Mouse (Mus musculus) frontal cortex, postnatal 36 days (tissue): ENCODE data around the gene H1foo.

Experiments
- DNase-seq, 2 experiments: peaks; one replicate each; pipeline ENCODE4 v3.0.0; 2022; ENCODE audit warnings: low spot score in 2 of 2

Gene H1foo

GRCm38 (mm10) chr6:115944638-115945037 lies at the start of gene H1foo:
H1foo (plus strand) TSS chr6:115944938.
- DNase-seq, result no peak

GRCm38 (mm10) chr6:115896346-115896745 lies 48.4 kb upstream of the H1foo start:
- no peak for DNase-seq

- no peak for DNase-seq
Observed at GRCm38 (mm10) chr6:115897117-115897516, 47.6 kb upstream of the H1foo start.

GRCm38 (mm10) chr6:115897926-115898520 lies 46.7 kb upstream of the H1foo start:
- no peak for DNase-seq

- DNase-seq, result peak; percentile 81 to 90
Observed at GRCm38 (mm10) chr6:115901062-115901461, 43.7 kb upstream of the H1foo start.

- no peak for DNase-seq
Observed at GRCm38 (mm10) chr6:115901489-115901931, 43.2 kb upstream of the H1foo start.

GRCm38 (mm10) chr6:115902545-115902944 lies 42.2 kb upstream of the H1foo start:
- peak in 1 of 2 experiments; percentile 48 for DNase-seq

GRCm38 (mm10) chr6:115905568-115905967 lies 39.2 kb upstream of the H1foo start:
- no peak for DNase-seq

GRCm38 (mm10) chr6:115906455-115906854 lies 38.3 kb upstream of the H1foo start:
- no peak for DNase-seq

- no peak for DNase-seq
Observed at GRCm38 (mm10) chr6:115906871-115907270, 37.9 kb upstream of the H1foo start.

GRCm38 (mm10) chr6:115908421-115908982 lies 36.2 kb upstream of the H1foo start:
- DNase-seq, result no peak

- DNase-seq, result no peak
Observed at GRCm38 (mm10) chr6:115909052-115909451, 35.7 kb upstream of the H1foo start.

GRCm38 (mm10) chr6:115909940-115910339 lies 34.8 kb upstream of the H1foo start:
- DNase-seq, result no peak

- DNase-seq, result no peak
Observed at GRCm38 (mm10) chr6:115911763-115912162, 33.0 kb upstream of the H1foo start.

- DNase-seq, result no peak
Observed at GRCm38 (mm10) chr6:115913482-115913881, 31.3 kb upstream of the H1foo start.

GRCm38 (mm10) chr6:115914511-115915202 lies 30.1 kb upstream of the H1foo start:
- peak; percentile 65 to 81 for DNase-seq

- peak; percentile 60 to 74 for DNase-seq
Observed at GRCm38 (mm10) chr6:115915601-115916445, 28.9 kb upstream of the H1foo start.

- no peak for DNase-seq
Observed at GRCm38 (mm10) chr6:115916611-115917010, 28.1 kb upstream of the H1foo start.

- no peak for DNase-seq
Observed at GRCm38 (mm10) chr6:115918615-115919014, 26.1 kb upstream of the H1foo start.

GRCm38 (mm10) chr6:115919876-115920275 lies 24.9 kb upstream of the H1foo start:
- DNase-seq, result no peak

- DNase-seq, result no peak
Observed at GRCm38 (mm10) chr6:115924829-115925228, 19.9 kb upstream of the H1foo start.

- DNase-seq, result no peak
Observed at GRCm38 (mm10) chr6:115926416-115926815, 18.3 kb upstream of the H1foo start.
